Mouse (Mus musculus) retina, adult 2 months (tissue): Measurements from ENCODE around the gene Elmo3.
"Not testable (repeated sequence)": the region's sequence is repeated elsewhere in the genome, so short reads cannot be mapped to it uniquely, and the experiment has no call there.

Experiments
- DNase-seq: peaks from one replicate; pipeline ENCODE4 v3.0.0-alpha.2; 2012; ENCODE audit warnings: low read depth, low spot score

Gene Elmo3

GRCm38 (mm10) chr8:105276292-105277120, 28.9 kb upstream of the Elmo3 start:
- no peak for DNase-seq

GRCm38 (mm10) chr8:105278911-105279334, 26.5 kb upstream of the Elmo3 start:
- DNase-seq: no peak

- DNase-seq: no peak
Observed at GRCm38 (mm10) chr8:105280567-105280966, 24.8 kb upstream of the Elmo3 start.

- DNase-seq: no peak
Observed at GRCm38 (mm10) chr8:105281821-105282220, 23.6 kb upstream of the Elmo3 start.

GRCm38 (mm10) chr8:105282239-105282638, 23.2 kb upstream of the Elmo3 start:
- DNase-seq: no peak

- DNase-seq: no peak
Observed at GRCm38 (mm10) chr8:105283074-105283473, 22.3 kb upstream of the Elmo3 start.

GRCm38 (mm10) chr8:105285514-105285913, 19.9 kb upstream of the Elmo3 start:
- no peak for DNase-seq

- no peak for DNase-seq
Observed at GRCm38 (mm10) chr8:105286907-105287306, 18.5 kb upstream of the Elmo3 start.

- DNase-seq: no peak
Observed at GRCm38 (mm10) chr8:105288231-105288630, 17.2 kb upstream of the Elmo3 start.

- peak; percentile 90 for DNase-seq
Observed at GRCm38 (mm10) chr8:105288958-105289732, 16.3 kb upstream of the Elmo3 start.

- no peak for DNase-seq
Observed at GRCm38 (mm10) chr8:105289805-105290460, 15.5 kb upstream of the Elmo3 start, which contains the start of gene 4931428F04Rik. Gene 4931428F04Rik, minus strand, starts transcription at chr8:105289864.

GRCm38 (mm10) chr8:105290554-105291314, 14.7 kb upstream of the Elmo3 start:
- peak; percentile 54 for DNase-seq

GRCm38 (mm10) chr8:105291364-105291763, 14.0 kb upstream of the Elmo3 start:
- DNase-seq: not testable (repeated sequence)

GRCm38 (mm10) chr8:105291802-105292201, 13.6 kb upstream of the Elmo3 start:
- DNase-seq: not testable (repeated sequence)

- no peak for DNase-seq
Observed at GRCm38 (mm10) chr8:105292471-105292870, 12.9 kb upstream of the Elmo3 start.

- no peak for DNase-seq
Observed at GRCm38 (mm10) chr8:105293405-105293804, 12.0 kb upstream of the Elmo3 start.

GRCm38 (mm10) chr8:105294776-105295175, 10.6 kb upstream of the Elmo3 start:
- DNase-seq: no peak

- DNase-seq: no peak
Observed at GRCm38 (mm10) chr8:105295256-105295655, 10.1 kb upstream of the Elmo3 start.

- no peak for DNase-seq
Observed at GRCm38 (mm10) chr8:105295895-105296573, 9.4 kb upstream of the Elmo3 start, which contains the start of gene Exoc3l. Gene Exoc3l, minus strand, starts transcription at chr8:105296101.

- DNase-seq: peak; percentile 74
Observed at GRCm38 (mm10) chr8:105297511-105298192, 7.7 kb upstream of the Elmo3 start, which contains the start of gene E2f4. Gene E2f4, plus strand, starts transcription at chr8:105297663.
